Mouse (Mus musculus) left cerebral cortex, adult 2 months (tissue): ENCODE measurements around the gene Knl1. TPM values are rescaled to one million over a fixed set of nuclear protein-coding genes. Genes with fewer than 3 reads are reported as not detected.

Experiments
- DNase-seq, 2 experiments: peaks; one replicate each; pipeline ENCODE4 v3.0.0; 2021 to 2022; ENCODE audit warnings: low spot score in 2 of 2, mixed read lengths in 1 of 2; ENCODE audit errors: extremely low spot score in 1 of 2
- H3K27ac ChIP-seq: fragments of 200-600 bp; 2 replicates; pipeline ENCODE4 v1.8.1; 2022
- H3K4me3 ChIP-seq: fragments of 200-600 bp; 2 replicates; pipeline ENCODE4 v1.8.1; 2022
- CTCF ChIP-seq: fragments of 200-600 bp; IDR thresholded peaks from 2 replicates; pipeline ENCODE4 v1.8.1; 2022; ENCODE audit warnings: antibody characterized with exemption, mild to moderate bottlenecking, moderate library complexity
- intact Hi-C: fragments of 180-260 bp; cut with DNase I; formaldehyde crosslinking; loops from one replicate; pipeline ENCODE4 v1.15.1; 2025
- total RNA-seq, 2 experiments: library from RNA; stranded (reverse); gene quantifications; 2 replicates each; pipeline ENCODE4 v1.2.3; 2021

The Knl1 gene
- total RNA-seq, 2 experiments from 2014 or later, result 0.07 to 0.19 TPM

GRCm38 (mm10) chr2:119019538-119019937 lies 27.4 kb upstream of the Knl1 start:
- DNase-seq, result no peak
- intact Hi-C loops, result no loop called here
- no peak for TF ChIP-seq CTCF
- H3K4me3 ChIP-seq, result no peak overlapping the region
- H3K27ac ChIP-seq, result no peak overlapping the region

DNA sequence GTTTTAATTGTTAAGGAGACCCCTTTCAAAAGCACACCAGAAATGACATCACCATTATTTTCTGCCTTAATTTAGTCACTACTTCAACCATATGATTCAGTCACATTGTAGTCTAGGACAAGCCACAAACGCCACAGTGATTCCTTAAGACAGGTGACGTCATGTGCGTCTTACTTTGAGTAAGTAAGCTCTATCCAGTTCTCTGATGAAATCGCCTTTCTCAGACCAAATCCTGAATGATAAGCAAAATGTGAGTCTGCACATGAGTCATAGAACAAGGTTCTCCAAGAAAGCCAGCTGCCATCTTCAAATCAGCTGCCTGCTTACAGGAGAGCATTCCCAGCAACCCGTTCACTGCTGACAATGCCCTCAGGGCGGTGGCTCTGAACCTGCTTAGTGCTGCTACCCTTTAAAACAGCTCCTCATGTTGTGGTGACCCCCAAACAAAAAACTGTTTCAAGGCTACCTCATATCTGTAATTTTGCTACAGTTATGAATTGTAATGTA lies 23.7 kb upstream of the Knl1 start:
- DNase-seq, result no peak
- Histone ChIP-seq H3K27ac (no peak overlapping the region), H3K4me3 (no peak overlapping the region)
- TF ChIP-seq CTCF, result no peak
- intact Hi-C loops, result no loop called here

GRCm38 (mm10) chr2:119024536-119025238 lies 22.2 kb upstream of the Knl1 start:
- intact Hi-C loops, result no loop called here
- peak; percentile 41 for TF ChIP-seq CTCF
- Histone ChIP-seq H3K27ac (no peak overlapping the region), H3K4me3 (no peak overlapping the region)
- DNase-seq, result no peak

- H3K27ac ChIP-seq, result no peak overlapping the region
- H3K4me3 ChIP-seq, result no peak overlapping the region
- TF ChIP-seq CTCF, result no peak
- intact Hi-C loops, result no loop called here
- no peak for DNase-seq
These were observed 21.7 kb upstream of the Knl1 start for GRCm38 (mm10) chr2:119025239-119025616.

GRCm38 (mm10) chr2:119026951-119027350 lies 20.0 kb upstream of the Knl1 start:
- DNase-seq, result no peak

DNA sequence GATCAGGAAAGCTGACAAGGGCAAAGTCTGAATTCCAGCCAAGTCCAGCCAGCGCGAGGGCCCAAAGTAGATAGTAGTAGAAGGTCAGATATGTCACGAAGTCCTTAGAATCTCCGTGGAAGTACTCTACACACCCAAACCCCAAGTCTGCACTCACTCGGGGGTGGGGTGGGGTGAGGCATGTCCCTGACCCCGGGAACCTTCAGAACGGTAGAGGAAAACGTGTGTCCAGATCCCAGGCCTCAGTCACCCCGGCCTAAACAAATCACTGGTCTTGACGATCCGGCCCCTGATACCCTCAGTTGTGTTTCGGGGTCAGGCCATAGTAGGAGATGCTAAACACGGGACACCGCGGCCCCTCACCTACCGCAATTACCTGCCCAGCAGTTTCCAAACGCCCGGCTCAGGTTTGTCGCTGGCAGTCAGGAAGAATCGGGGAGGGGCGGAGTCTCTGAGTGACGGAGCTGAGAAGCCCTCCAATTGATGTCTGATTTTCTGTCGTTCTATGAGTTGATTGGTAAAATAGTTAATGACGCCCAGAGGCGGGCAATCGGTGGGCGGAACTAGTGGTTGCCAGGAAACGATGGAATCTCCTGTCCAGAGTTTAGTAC lies 17.9 kb upstream of the Knl1 start, which contains the start of gene Ccdc32:
Ccdc32 (minus strand) TSS at position 453 of the 611 bp plus-strand sequence.
- peak; percentile 90 to 92 for DNase-seq
- Histone ChIP-seq H3K4me3 (peak within 1 kb of the TSS; percentile 70), H3K27ac (peak within 1 kb of the TSS; percentile 82)
- no peak for TF ChIP-seq CTCF
- intact Hi-C loops, result no loop called here

More at GRCm38 (mm10) chr2:119026951-119027350, 20.0 kb upstream of the Knl1 start:
- intact Hi-C loops, result no loop called here
- Histone ChIP-seq H3K4me3 (no peak overlapping the region), H3K27ac (no peak overlapping the region)
- TF ChIP-seq CTCF, result no peak

GRCm38 (mm10) chr2:119032191-119032590 lies 14.7 kb upstream of the Knl1 start:
- no peak overlapping the region for H3K4me3 ChIP-seq
- no peak overlapping the region for H3K27ac ChIP-seq
- no peak for TF ChIP-seq CTCF
- intact Hi-C loops, result loop anchor here (5.0 kb wide), 2 partner anchors 130 to 255 kb away; partner anchors contain the start of genes Bahd1 and Vps18
- no peak for DNase-seq

GRCm38 (mm10) chr2:119034656-119035396 lies 12.1 kb upstream of the Knl1 start, which contains the start of gene Rpusd2:
TSS of gene Rpusd2 (plus strand) at chr2:119034790.
- no peak; the same call in 1 of the 2 replicates for TF ChIP-seq CTCF
- intact Hi-C loops, result loop anchor here (5.0 kb wide), 2 partner anchors 133 to 252 kb away; partner anchors contain the start of genes Bahd1 and Vps18
- H3K27ac ChIP-seq, result peak within 1 kb of the TSS; percentile 80

GRCm38 (mm10) chr2:119035397-119035745 lies 11.5 kb upstream of the Knl1 start:
- peak overlapping the region; percentile 80 for H3K27ac ChIP-seq
- intact Hi-C loops, result no loop called here
- no peak for DNase-seq

More at GRCm38 (mm10) chr2:119034656-119035396, 12.1 kb upstream of the Knl1 start, which contains the start of gene Rpusd2:
- peak; percentile 92 for DNase-seq
- peak within 1 kb of the TSS; percentile 61 for H3K4me3 ChIP-seq

GRCm38 (mm10) chr2:119040882-119041281 lies 6.0 kb upstream of the Knl1 start:
- intact Hi-C loops, result loop anchor here (1.0 kb wide), 1 partner anchor 148 kb away; no protein-coding TSS in a partner anchor
- DNase-seq, result no peak
- no peak overlapping the region for H3K27ac ChIP-seq
- no peak overlapping the region for H3K4me3 ChIP-seq
- TF ChIP-seq CTCF, result peak; percentile 70

More at GRCm38 (mm10) chr2:119035397-119035745, 11.5 kb upstream of the Knl1 start:
- no peak for TF ChIP-seq CTCF
- peak overlapping the region; percentile 61 for H3K4me3 ChIP-seq

DNA sequence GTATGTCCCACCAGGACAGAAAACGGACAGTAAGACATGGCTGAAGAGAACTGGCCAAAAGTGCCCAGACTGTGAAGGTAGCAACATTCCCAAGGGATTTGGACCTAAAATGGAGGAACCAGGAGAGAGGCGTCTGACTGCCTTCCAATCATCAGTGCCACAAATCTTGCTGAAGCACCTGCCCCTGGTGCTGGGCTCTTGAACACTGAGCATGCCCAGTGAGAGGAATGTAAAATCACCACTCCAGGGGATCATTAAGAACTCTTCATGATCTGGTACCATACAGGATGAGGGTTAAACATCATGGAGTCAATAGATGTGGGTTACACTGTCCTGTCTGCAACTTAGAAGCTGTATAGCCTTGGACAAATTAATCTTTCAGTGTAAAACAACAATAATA lies 1.8 kb upstream of the Knl1 start:
- Histone ChIP-seq H3K4me3 (no peak overlapping the region), H3K27ac (no peak overlapping the region)
- TF ChIP-seq CTCF, result no peak
- DNase-seq, result no peak
- intact Hi-C loops, result loop anchor here (5.0 kb wide), 1 partner anchor 67 kb away; the partner anchor contains the start of gene Rad51
